Mouse (Mus musculus) megakaryocyte, embryonic 14.5 days (primary cell): Measurements from ENCODE around the gene Cmtm7.

ENCODE experiments used
- FLI1 ChIP-seq: IDR thresholded peaks from 2 replicates; pipeline ENCODE4 v1.6.1; 2012; ENCODE audit warnings: low read length, inconsistent platforms, mixed read lengths
- GATA1 ChIP-seq: IDR thresholded peaks from 3 replicates; pipeline ENCODE4 v1.6.1; 2012; ENCODE audit warnings: mixed read lengths, low read length, inconsistent platforms, borderline replicate concordance

GRCm38 (mm10) chr9:114817012-114817411 lies 35.4 kb upstream of the Cmtm7 start:
- TF ChIP-seq GATA1 (no peak), FLI1 (no peak)
